Mouse (Mus musculus): Measurements from ENCODE around the gene Gm3115. TPM values are rescaled to one million over a fixed set of nuclear protein-coding genes. Genes with fewer than 3 reads are reported as not detected.

Gene Gm3115
- not detected for polyA plus RNA-seq (2017; shearing (Covaris generic))

DNA sequence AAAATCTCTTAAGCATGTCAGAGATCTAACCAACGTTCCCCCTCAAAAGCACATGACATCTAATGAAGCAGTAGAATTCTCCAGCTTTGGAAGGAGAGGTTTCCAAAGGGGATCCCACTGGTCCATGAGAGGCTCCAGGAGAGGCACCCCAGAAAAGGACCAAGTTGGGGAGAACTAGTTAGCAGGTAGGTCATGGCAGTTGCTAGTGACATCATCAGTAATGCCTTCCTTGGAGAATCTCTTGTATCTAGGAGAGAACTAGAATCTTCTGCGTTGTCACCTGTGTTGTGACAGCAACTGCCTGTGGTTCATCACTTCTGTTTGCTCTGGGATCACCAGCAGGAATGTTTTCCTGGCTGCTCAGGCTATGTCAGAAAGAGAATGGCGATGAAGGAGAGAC is at the start of gene Gm3115:
TSS of gene Gm3115 (plus strand) at position 301 of the 400 bp plus-strand sequence.

GRCm38 (mm10) chr14:4110426-4110825 is 26.5 kb downstream of the Gm3115 start, which contains the start of gene Gm8108:
TSS of gene Gm8108 (plus strand) at chr14:4110526.

Other genes starting within 250 kb of the Gm3115 start
- gene Gm3033, start 237.9 kb upstream of the Gm3115 start, polyA plus RNA-seq (2017; shearing (Covaris generic)) = not detected
- gene Gm2916, start 199.9 kb upstream of the Gm3115 start, polyA plus RNA-seq (2017; shearing (Covaris generic)) = not detected
- not detected for gene Gm3029, start 152.4 kb upstream of the Gm3115 start, polyA plus RNA-seq (2017; shearing (Covaris generic))
- not detected for gene Gm3095, start 120.6 kb upstream of the Gm3115 start, polyA plus RNA-seq (2017; shearing (Covaris generic))
- not detected for gene Gm3099, start 85.7 kb upstream of the Gm3115 start, polyA plus RNA-seq (2017; shearing (Covaris generic))
- gene Gm5796, start 60.2 kb upstream of the Gm3115 start, polyA plus RNA-seq (2017; shearing (Covaris generic)) = not detected
- not detected for gene Gm8108, start 26.4 kb downstream of the Gm3115 start, polyA plus RNA-seq (2017; shearing (Covaris generic))
- gene Gm3127, start 80.9 kb downstream of the Gm3115 start, polyA plus RNA-seq (2017; shearing (Covaris generic)) = not detected
- gene Gm2974, start 98.5 kb downstream of the Gm3115 start, polyA plus RNA-seq (2017; shearing (Covaris generic)) = not detected
- gene Gm3138, start 165.5 kb downstream of the Gm3115 start, polyA plus RNA-seq (2017; shearing (Covaris generic)) = not detected
- gene Gm3149, start 233.2 kb downstream of the Gm3115 start, polyA plus RNA-seq (2017; shearing (Covaris generic)) = not detected